Mouse (Mus musculus): ENCODE measurements around the gene Kri1.
"Not testable (repeated sequence)": the region's sequence is repeated elsewhere in the genome, so short reads cannot be mapped to it uniquely, and the experiment has no call there.

Kri1 gene

DNA sequence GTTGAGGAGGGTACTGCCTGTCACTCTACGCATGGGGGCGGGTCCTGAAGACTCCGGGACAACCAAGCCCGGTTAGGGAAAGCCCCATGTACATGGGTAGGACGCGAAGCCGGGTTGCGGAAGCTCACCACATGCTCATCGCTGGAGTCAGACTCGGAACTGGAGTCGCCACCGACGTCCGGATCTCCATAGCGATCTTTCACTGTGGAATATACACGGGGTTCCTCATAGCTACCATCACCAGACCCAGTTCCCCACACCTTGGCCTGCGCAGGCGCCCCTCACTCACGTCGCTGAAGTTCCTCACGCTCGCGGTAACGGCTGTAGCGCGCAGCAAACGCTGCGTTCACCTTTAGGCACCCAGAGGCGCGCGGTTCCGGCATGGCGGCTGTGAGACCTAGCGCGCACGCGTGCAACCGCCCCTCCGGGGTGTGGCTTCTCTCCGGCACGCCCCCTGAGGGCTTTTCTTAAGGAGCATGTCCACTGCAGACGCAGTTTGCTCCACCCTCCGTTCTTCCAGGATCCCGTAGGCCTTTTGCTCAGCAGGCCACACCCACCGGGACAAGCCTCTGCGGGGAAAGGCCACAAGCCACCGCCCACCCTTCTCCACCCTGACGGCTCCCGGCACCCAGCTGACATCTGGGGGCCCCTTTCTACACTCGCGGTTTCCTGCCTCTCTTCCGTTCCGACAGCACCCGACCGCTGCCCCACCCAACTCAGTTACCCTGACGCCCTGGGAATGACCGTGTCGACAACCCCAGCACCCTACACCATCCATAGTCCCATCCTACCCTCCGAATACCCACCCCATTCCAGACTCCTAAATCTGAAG is at the start of gene Kri1:
Gene Kri1 (minus strand): TSS at position 399 of the 832 bp plus-strand sequence.
- peak; percentile 78 for ATAC-seq (ENCODE audit: insufficient number of reproducible peaks, low FRiP score, low TSS enrichment)

DNA sequence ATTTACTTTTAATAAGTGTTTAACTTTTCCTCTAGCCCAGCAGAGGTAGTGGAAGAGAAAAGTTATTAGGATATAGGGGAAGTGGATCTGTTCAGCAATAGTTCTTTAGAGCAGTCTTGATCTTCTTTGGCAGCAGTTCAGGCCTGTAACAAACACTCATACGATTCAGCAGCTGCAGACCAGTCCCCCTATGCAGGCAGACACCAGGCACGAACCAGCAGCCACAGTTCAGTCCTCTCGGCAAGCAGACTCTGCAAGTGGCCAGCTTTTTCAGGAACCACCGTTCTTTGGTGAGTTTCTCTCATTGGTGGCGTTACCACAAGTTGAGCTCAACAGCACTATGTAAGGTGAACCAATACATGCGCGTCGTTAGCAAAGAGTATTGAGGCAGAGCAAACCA is 48.7 kb upstream of the Kri1 start:
- ATAC-seq (ENCODE audit: insufficient number of reproducible peaks, low FRiP score, low TSS enrichment): no peak

DNA sequence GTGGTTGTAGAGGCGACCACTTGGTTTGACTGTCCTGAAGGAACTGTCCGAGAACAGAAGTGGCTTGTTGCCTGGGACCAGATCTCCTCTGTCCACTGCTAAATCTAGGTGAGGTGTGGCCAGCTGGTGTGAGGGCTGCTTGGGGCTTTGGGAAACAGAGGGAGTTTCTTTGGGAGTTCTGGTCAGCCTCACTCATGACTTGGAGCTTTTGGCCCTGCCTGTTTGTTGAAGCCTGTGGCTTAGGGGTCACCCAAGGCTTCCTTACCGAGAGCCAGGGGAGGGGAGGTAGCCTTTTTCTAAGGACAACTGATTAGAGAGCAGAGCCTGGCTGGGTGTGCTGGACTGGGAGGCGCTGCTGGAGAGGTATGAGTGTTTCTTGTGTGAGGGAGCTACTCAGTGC is 47.6 kb upstream of the Kri1 start:
- ATAC-seq (ENCODE audit: insufficient number of reproducible peaks, low FRiP score, low TSS enrichment): no peak

DNA sequence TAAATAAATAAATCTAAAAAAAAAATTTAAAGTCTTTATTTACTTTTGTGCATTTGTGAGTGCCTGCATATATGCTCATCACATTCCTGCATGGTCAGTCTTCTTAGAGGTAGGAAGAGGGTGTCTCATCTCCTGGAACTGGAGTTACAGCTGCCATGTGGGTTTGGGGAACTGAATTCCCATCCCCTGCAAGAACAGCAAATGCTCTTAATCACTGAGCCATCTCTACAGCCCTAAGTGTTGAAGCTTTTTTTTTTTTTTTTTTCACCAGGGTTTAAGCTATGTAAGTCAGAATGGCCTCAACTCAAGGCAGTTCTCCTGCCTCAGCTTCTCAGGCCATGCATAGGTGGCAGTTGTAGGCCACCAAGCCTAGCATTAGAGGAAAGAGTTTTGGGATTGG is 47.0 kb upstream of the Kri1 start:
- no peak for ATAC-seq (ENCODE audit: insufficient number of reproducible peaks, low FRiP score, low TSS enrichment)

DNA sequence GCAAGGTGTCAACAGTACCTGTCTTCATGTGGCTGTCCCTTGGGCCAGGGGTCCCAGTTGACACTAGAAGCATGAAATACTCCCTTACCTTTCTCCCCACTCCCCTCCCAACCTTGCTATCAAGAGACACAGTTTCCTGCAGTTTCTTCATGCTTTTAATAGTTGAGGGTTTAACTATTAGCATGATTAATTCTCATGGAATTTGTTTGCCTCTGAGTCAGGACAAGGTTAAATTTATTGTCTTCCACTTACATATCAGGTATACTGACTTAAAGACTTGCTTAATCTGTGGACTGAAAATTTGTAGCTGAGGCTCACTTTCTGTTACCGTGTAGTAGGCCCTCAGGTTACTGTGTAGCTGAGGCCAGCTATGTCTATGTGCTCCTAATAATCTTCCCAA is 45.8 kb upstream of the Kri1 start:
- ATAC-seq (ENCODE audit: insufficient number of reproducible peaks, low FRiP score, low TSS enrichment): no peak

DNA sequence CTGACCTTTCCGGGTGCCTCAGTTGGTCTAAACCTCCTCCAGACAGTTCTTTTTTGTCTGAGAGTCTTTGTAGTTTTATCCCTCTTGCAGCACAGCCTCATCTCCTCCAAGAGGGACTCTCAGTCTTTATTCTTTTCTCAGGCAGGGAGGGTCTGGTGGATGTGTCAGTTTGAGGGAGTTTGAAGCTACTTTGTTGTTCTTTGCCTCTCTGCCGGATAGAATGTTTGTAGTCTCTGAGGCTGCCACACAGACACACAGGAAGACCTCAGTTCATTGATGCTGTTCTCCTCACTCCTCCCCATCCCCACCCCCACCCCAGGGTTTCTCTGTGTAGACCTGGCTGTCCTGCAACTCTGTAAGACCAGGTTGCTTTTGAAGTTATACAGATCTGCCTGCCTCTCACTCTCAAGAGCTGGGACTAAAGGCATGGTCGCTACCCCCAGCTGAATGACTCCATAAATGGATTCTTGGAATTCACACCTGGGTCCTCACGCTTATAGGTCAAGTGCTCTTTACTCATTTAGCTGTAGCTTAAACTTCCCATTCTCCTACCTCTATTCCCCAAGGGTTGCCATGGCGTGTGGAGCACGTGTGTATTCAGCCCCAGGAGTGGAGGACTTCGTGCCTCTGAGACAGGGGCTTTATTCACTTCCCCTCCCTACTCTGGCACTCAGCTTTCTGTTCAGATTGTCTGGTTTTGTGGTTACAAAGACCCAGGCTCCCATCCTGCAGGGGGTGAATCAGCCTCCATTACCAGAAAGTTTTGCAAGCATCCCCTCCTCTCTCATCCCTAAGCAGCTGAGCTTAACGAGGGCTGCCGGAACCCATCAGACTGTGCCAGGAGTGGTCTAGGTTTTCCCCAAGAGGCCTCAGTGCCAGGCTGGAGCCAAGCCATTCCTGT is 44.6 kb upstream of the Kri1 start:
- no peak for ATAC-seq (ENCODE audit: insufficient number of reproducible peaks, low FRiP score, low TSS enrichment)

DNA sequence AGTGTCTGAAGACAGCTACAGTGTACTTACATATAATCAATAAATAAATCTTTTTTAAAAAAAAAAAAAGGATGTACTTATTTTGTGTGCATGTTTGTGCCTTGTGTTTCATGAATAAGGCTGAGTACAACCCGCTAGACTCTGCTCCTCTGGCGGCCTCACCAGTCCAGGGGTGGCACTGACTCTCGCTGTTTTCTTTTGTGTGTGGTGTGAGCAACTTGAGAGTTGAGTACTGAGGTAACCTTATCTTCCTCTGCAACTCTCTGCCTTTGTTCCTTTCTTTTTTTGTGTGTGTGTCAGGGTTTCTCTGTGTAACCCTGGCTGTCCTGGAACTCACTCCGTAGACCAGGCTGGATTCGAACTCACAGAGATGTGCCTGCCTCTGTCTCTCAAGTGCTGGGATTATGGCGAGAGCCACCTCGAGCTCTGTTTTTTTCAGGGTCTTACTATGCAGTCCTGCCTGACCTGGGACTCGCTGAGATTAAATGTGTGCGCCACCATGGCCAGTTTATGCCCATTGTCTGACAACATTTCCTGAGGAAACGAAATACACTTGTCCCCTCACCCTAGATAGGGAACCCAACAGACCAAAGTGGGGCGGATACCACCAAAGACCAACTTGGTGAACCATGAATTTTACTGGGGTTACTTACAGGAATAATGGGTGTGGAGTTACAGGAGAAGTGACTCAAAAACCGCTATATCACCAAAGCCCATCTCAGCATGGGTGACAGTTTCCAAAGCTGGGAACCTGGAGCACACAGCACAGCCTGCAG is 43.8 kb upstream of the Kri1 start:
- ATAC-seq (ENCODE audit: insufficient number of reproducible peaks, low FRiP score, low TSS enrichment): no peak

DNA sequence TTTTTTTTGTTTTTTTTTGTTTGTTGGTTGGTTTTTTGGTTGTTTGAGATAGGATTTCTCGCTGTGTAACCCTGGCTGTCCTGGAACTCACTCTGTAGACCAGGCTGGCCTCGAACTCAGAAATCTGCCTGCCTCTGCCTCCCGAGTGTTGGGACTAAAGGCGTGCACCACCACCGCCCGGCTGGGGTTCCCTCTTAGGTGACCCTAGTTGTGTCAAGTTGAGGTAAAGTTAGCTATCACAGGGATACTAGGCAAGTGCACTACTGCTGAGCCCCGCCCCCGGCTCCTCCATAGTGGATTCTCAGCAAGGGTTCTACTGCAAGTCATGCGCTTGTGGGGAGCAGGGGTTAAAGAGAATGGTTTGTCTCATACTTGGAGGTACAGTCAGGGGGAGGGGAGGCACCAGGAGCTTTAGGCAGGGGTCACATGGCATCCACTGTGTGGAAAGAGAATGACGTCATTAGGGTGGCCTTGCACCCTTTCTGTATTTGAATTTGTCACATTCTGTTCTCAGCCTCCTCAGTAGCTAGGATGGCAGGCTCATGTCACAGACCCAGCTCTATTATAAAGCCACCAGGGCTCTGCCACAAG is 42.0 kb upstream of the Kri1 start:
- ATAC-seq (ENCODE audit: insufficient number of reproducible peaks, low FRiP score, low TSS enrichment): no peak

DNA sequence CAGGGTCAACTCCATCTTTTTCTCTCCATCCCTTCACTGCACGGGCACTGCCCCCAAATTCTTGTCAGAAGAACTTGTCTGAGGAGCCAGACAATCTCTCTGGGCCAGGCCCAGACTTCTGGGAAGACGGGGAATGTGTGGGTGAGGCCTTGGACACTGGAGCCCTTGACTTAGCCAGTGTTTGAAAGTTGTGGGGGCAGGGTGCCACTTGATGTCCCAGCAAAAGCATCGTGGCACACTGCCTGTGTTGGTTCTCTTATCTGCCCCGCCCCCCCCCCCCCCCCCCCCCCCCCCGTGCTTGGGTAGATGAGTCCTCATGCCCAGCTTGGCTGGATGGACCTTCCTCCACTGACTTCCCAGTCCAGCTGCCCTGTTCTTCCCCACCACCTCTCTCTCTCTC is 41.3 kb upstream of the Kri1 start:
- ATAC-seq (ENCODE audit: insufficient number of reproducible peaks, low FRiP score, low TSS enrichment): no peak

DNA sequence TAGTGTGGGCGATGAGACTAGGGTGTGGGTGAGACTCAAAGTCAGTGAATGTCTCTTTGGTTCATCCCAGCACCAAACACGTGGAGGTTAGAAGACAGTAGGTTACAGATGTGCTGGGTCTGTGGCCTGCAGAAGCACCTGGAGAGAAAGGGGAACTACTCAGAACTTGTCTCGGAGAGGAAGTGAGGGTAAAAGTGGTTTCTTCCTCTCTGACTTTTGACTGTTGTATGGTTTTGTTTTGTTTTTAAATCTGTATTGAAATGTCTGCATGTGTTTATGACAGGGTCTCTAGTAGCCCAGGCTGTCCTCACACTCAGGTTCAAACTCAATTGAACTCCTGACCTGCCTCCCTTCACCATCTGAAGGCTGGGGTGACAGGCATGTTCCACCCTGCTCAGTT is 40.3 kb upstream of the Kri1 start:
- ATAC-seq (ENCODE audit: insufficient number of reproducible peaks, low FRiP score, low TSS enrichment): no peak

DNA sequence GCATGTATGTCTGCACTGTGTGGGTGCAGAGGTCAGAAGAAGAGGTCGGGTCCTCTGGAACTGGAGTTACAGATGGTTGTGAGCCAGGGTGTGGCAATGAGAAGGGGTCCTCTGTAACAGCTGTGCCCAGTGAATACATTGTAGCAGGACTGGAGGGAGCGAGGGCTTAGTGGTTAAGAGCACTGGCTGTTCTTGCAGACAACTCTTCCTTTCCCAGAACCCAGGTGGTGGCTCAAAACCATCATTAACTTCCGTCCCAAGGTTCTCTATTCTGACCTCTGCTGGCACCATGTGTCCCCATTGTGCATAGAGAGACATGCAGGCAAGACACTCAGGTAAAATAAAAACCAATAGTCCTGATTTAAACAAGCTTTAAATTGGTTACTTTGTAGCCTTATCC is 39.8 kb upstream of the Kri1 start:
- ATAC-seq (ENCODE audit: insufficient number of reproducible peaks, low FRiP score, low TSS enrichment): no peak

DNA sequence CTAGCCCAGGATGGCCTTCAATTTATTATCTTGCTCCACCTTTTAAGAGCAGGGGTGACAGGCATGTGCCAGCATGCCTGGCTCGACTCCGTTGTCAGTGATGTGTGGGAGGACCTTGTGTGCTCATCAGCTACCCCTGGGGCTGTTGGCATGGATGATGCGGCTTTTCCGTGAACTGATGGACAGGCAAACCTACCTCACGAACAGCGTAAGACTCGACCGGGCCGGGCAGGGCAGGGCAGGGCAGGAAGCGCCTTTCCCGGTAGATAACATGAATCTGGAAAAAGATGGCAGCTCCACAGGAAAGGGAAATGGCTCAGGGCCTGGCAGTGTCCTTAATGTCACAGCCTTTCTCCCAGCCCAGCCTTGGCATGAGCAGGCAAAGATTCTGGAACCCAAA is 36.5 kb upstream of the Kri1 start:
- no peak for ATAC-seq (ENCODE audit: insufficient number of reproducible peaks, low FRiP score, low TSS enrichment)

DNA sequence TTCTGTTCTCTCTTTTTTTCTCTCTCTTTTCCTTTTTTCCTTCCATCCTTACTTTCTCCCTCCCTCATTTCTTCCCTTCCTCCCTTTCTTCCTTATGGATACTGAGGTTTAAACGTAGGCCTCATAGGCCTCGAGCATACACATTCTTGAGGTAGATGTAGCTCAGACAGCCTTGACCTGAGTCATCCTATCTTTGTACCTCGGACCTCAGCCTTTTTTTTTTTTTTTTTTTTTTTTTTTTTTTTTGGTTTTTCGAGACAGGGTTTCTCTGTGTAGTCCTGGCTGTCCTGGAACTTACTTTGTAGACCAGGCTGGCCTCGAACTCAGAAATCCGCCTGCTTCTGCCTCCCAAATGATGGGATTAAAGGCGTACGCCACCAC is 35.1 kb upstream of the Kri1 start:
- not testable (repeated sequence) for ATAC-seq (ENCODE audit: insufficient number of reproducible peaks, low FRiP score, low TSS enrichment)

DNA sequence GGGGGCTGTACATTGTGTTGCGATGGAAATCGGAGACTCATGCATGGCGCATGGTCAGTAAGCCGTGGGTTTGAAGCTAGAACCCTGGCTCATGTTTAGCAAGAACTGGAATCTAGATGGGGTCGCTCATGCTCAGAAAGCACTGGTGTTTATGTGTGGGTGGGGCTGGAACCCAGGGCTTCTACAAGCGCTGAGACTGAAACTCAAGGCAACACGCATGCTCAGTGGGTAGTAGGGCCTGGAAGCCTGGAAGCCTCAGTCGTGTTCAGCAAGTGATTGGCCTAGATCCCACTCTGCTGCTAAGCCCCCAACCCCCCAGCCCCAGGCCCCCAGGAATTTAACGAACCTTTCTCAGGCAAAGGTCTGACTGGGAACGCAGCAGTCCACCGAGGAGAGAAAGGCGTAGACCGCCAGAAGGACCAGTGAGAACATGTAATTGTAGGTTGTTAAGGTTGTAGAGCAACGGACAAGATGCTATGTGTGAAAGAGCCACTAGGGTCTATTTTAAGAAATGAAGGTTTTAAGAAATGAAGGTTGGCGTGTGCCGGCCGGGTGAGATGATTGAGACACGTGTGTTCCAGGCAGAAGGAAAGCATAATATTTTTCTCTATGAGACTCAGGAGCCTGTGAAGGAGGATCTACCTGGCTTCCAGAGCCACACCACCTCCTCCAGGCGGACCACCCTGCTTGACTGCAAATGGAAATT is 34.6 kb upstream of the Kri1 start:
- no peak for ATAC-seq (ENCODE audit: insufficient number of reproducible peaks, low FRiP score, low TSS enrichment)

DNA sequence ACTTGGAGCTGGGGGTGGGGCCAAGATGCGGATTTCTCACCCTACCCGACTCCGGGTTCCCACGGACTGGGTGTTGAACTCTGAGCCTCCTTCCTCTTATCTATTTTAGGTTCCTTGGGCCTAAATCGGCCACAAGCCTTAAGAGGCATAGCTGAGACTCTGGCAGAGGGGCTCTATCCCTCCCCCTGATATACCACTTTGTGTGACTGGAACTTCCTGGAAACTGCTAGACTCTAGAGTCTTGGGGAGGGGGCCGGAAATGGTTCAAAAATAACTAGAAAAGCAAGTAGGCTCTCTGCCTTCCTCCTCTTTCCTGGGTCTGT is 33.7 kb upstream of the Kri1 start:
- no peak for ATAC-seq (ENCODE audit: insufficient number of reproducible peaks, low FRiP score, low TSS enrichment)

DNA sequence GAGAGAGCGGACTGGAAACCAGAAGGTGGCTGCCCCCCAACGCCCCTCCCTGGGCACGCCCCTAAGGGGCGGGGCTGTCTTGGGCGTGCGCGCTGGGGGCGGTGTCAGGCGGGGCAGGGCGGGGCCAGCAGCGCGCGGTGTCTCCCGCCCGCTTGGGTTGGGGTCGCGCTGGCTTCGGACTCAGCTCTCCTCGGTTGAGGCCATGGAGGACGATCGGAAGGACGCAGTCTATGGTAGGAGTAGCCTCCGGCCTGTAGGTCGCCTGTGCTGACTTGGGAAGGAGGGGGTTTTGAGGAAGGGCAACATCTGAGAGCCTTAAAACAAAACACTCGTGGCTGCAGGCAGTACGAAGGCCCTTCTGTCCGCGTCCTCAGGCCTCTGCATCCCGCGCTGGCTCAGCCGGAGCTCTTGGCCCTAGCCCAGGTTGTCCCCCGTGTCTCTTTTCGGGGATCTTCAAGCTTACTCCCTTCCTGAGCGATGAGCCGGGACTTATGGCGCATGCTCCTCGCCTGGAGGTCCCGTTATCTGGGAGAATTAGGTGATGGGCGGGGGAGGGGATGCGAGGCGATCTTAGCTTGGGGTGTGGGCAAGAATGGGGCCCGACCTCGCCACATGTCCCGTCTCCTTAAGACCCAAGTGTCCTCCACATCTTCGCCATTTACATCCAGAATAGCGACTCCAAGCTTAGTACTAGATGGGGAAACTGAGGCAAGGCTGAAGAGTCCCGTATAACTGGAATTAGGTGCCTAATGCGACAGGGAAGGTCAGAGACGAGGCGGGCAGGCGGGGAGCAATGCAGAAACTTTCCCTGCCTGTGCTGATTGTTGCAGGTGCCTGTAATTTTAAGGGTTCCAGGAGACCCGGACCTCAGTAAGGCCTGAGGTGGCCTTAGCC is 33.1 kb upstream of the Kri1 start, which contains the start of gene Slc44a2:
Gene Slc44a2 (plus strand): TSS at position 80 of the 894 bp plus-strand sequence.
- ATAC-seq (ENCODE audit: insufficient number of reproducible peaks, low FRiP score, low TSS enrichment): peak; percentile 76

DNA sequence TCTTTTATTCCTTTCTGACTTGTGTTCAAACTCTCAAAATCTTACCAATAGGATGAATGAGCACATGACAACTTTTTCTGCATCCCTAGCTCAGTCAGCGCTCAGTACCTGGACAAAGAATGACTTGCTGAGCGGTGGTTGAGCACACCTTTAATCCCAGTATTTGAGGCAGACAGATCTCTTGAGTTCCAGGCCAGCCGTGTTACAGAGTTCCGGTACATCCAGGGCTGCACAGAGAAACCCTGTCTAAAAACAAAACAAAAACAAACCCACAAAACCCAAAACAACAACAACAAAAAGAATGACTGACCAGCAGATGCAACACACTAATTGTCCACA is 32.5 kb upstream of the Kri1 start:
- ATAC-seq (ENCODE audit: insufficient number of reproducible peaks, low FRiP score, low TSS enrichment): no peak

DNA sequence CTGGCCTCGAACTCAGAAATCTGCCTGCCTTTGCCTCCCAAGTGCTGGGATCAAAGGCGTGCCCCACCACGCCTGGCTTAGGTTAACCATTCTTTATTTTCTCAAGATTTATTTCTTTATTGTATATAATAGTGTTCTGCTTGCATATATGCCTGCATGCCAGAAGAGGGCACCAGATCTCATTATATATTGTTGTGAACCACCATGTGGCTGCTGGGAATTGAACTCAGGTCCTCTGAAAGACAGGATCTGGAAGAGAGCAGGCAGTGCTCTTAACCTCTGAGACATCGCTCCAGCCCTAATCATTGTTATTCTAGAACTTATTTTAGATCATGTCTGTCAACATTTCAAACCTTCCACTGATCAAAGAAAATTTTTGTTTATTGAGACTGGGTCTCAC is 31.7 kb upstream of the Kri1 start:
- ATAC-seq (ENCODE audit: insufficient number of reproducible peaks, low FRiP score, low TSS enrichment): no peak

DNA sequence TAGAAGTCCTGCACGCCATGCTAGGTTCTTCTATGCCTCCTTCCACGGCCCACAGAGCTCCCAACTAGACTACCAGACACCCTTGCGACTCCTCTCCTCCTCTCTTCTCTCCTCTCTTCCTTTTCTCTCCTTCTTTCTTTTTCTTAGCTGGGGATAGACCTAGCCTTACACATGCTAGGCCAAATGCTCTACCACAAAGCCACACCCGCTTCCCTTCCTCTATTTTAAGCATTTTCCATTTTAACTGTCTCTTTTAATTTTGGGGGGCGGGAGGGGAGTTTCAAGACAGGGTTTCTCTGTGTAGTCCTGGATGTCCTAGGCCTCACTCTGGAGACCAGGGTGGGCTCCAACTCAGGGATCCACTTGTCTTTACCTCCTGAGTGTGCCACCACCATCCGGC is 31.0 kb upstream of the Kri1 start:
- ATAC-seq (ENCODE audit: insufficient number of reproducible peaks, low FRiP score, low TSS enrichment): no peak

Measured in cerebellum, adult (tissue).